Mouse (Mus musculus) neural tube, embryonic 12.5 days (tissue): ENCODE measurements around the gene Jmjd8. TPM values are rescaled to one million over a fixed set of nuclear protein-coding genes. Genes with fewer than 3 reads are reported as not detected.

Experiments
- ATAC-seq: fragments of 200-750 bp; cut with Nextera tagmentation; 2 replicates; pipeline ENCODE4 v1.8.0; 2017; ENCODE audit warnings: low read depth, mild to moderate bottlenecking, moderate TSS enrichment, moderate library complexity; ENCODE audit not compliant: low FRiP score
- H3K27ac ChIP-seq: fragments of 300-500 bp; sonication (generic); 2 replicates; pipeline ENCODE4 v1.5.1; 2016
- H3K27me3 ChIP-seq: fragments of 300-500 bp; sonication (generic); replicated peaks from 2 replicates; pipeline ENCODE4 v1.6.1; 2016; ENCODE audit warnings: mild to moderate bottlenecking
- H3K36me3 ChIP-seq: fragments of 300-500 bp; sonication (generic); 2 replicates; pipeline ENCODE4 v1.6.1; 2016; ENCODE audit warnings: mild to moderate bottlenecking
- H3K4me1 ChIP-seq: fragments of 300-500 bp; sonication (generic); 2 replicates; pipeline ENCODE4 v1.6.1; 2016
- H3K4me2 ChIP-seq: fragments of 300-500 bp; sonication (generic); replicated peaks from 2 replicates; pipeline ENCODE4 v1.6.1; 2016; ENCODE audit warnings: mild to moderate bottlenecking
- H3K4me3 ChIP-seq: fragments of 300-500 bp; sonication (generic); 2 replicates; pipeline ENCODE4 v1.5.1; 2016
- H3K9ac ChIP-seq: fragments of 300-500 bp; sonication (generic); 2 replicates; pipeline ENCODE4 v1.6.1; 2016; ENCODE audit warnings: mild to moderate bottlenecking
- H3K9me3 ChIP-seq: fragments of 300-500 bp; sonication (generic); 2 replicates; pipeline ENCODE4 v1.6.1; 2016; ENCODE audit warnings: mild to moderate bottlenecking
- WGBS: fragments of 180-500 bp; shearing (Covaris S2); methylation state at CpG from one replicate; pipeline ENCODE4 v1.1.7; 2016; 5-methylcytosine and 5-hydroxymethylcytosine counted together
- polyA plus RNA-seq: library from polyadenylated mRNA; unstranded; fragments of >200 nt; fragmentation: Nextera tagmentation; extraction: Ambion mirVana; gene quantifications from 2 replicates; pipeline ENCODE4 v1.2.1, GENCODE M21; 2016

Gene Jmjd8
- 67.7 and 72.6 TPM in 2 replicates for polyA plus RNA-seq

DNA sequence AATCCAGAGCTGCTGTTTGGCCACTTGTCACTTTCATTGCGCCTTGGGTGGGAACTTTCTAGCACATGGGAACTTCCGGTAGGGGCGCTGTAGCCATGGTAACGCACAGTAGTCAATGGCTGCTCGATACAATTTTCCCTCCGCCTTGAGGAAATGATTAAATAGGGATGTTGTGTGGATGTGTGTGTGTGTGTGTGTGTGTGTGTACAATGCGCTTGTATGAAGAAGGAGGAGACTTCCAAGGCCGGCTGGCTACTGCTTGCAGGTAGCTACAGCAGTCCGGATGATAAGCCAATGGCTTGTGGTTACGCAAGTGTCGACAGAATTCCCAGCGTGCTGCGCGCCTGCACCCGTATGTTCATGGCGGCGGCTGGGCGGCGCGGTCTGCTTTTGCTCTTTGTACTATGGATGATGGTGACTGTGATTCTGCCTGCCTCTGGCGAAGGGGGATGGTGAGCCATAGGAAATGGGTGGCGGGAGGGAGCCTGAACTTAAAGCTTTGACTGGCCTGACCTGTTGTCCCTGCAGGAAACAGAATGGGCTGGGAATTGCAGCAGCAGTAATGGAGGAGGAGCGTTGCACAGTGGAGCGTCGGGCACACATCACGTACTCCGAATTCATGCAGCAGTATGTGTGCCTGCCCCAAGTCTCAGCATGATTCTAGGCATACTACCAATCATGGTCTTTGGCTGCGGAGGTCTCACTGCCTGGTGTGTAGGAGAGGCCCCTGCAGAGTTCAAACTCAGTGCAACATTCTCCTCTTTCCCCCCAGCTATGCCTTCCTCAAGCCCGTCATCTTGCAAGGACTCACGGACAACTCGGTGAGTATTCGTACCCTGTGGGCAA is at the start of gene Jmjd8:
Gene Jmjd8, plus strand, starts transcription at position 156 of the 846 bp plus-strand sequence.
- no peaks in the 10 kb centered on the region for H3K27me3 ChIP-seq
- ATAC-seq, result peak; percentile 41
- 1% methylated on average over 32 of the region's 32 CpGs for WGBS
- no peaks in the 10 kb centered on the region for H3K9me3 ChIP-seq
- H3K27ac ChIP-seq, result peak within 1 kb of the TSS; percentile 65
- peak within 1 kb of the TSS; percentile 75 for H3K9ac ChIP-seq
- peak within 1 kb of the TSS; percentile 56 for H3K4me3 ChIP-seq
- H3K36me3 ChIP-seq, result peaks cover 46% of the 10 kb centered on the region
- peaks cover 80% of the 10 kb centered on the region for H3K4me1 ChIP-seq
- H3K4me2 ChIP-seq, result peak within 1 kb of the TSS; percentile 95

- H3K27me3 ChIP-seq, result no peaks in the 10 kb centered on the region
- 81% methylated on average over 6 of the region's 6 CpGs for WGBS
- peaks cover 20% of the 10 kb centered on the region for H3K4me1 ChIP-seq
- H3K9ac ChIP-seq, result no peak overlapping the region
- peaks cover 41% of the 10 kb centered on the region for H3K36me3 ChIP-seq
- no peak for ATAC-seq
- no peak overlapping the region for H3K4me3 ChIP-seq
- H3K27ac ChIP-seq, result no peak overlapping the region
- no peak overlapping the region for H3K4me2 ChIP-seq
- no peaks in the 10 kb centered on the region for H3K9me3 ChIP-seq
Observed at GRCm38 (mm10) chr17:25781339-25781738, 47.3 kb upstream of the Jmjd8 start.

DNA sequence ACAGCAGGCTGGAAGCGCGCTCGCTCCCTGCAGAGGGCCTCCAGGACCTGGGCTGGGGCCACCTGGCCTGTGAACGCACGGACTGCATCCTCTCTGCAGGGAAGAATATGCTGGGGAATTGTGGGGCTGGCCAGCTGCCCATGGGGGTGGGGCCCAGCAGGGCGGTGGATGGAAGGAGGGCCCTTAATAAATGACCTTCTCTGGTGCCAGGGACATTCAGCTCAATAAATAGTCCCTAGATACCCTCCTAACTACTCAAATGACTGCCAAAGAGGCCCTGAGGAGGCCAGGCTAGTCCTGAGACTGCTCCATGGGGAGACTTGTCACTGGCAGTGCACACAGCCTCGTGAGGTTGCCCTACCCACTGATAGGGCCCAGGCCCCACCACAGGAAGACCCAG is 45.6 kb upstream of the Jmjd8 start:
- ATAC-seq, result no peak
- H3K9me3 ChIP-seq, result no peaks in the 10 kb centered on the region
- H3K36me3 ChIP-seq, result peaks cover 49% of the 10 kb centered on the region
- no peaks in the 10 kb centered on the region for H3K27me3 ChIP-seq
- H3K27ac ChIP-seq, result no peak overlapping the region
- 82% methylated on average over 7 of the region's 7 CpGs for WGBS
- peaks cover 20% of the 10 kb centered on the region for H3K4me1 ChIP-seq
- H3K4me3 ChIP-seq, result no peak overlapping the region
- H3K4me2 ChIP-seq, result peak overlapping the region; percentile 78
- H3K9ac ChIP-seq, result no peak overlapping the region

- H3K9ac ChIP-seq, result peak overlapping the region; percentile 54
- 85% methylated on average over 15 of the region's 15 CpGs for WGBS
Observed at GRCm38 (mm10) chr17:25783861-25784574, 44.6 kb upstream of the Jmjd8 start.

DNA sequence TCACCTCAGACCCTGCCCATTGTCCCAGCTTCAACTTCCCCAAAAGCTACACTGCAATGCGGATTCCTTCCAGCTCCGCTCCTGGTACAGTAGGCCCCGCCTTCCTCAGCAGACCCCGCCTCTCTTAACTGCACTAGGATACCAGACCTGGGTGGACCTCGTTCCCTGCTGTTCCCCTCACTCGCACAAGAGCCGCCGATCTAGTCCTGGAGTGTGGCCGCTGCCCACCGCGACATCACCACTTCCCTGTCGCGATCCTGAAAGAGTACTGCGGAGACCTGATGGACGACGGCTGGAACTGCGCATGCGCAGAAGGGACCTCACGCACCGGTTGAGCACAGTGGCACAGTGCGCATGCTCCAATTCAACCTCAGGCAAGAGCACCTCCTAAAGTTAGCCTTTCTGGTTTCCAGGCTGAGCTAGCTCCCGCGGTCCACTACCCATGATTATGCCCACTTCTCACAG is 43.4 kb upstream of the Jmjd8 start, which contains the start of gene Haghl:
Gene Haghl, minus strand, starts transcription at position 393 of the 465 bp plus-strand sequence.
- WGBS, result under 1% methylated on average over 23 of the region's 23 CpGs
- peaks cover 61% of the 10 kb centered on the region for H3K36me3 ChIP-seq
- ATAC-seq, result peak; percentile 77
- no peaks in the 10 kb centered on the region for H3K27me3 ChIP-seq
- H3K4me3 ChIP-seq, result peak within 1 kb of the TSS; percentile 58
- H3K9me3 ChIP-seq, result no peaks in the 10 kb centered on the region
- peak within 1 kb of the TSS; percentile 78 for H3K4me2 ChIP-seq
- peak within 1 kb of the TSS; percentile 74 for H3K27ac ChIP-seq
- H3K4me1 ChIP-seq, result peaks cover 20% of the 10 kb centered on the region
- H3K9ac ChIP-seq, result peak within 1 kb of the TSS; percentile 54

More at GRCm38 (mm10) chr17:25783861-25784574, 44.6 kb upstream of the Jmjd8 start:
- Histone ChIP-seq H3K4me1 (peaks cover 20% of the 10 kb centered on the region), H3K27me3 (no peaks in the 10 kb centered on the region), H3K9me3 (no peaks in the 10 kb centered on the region), H3K4me3 (peak overlapping the region; percentile 58), H3K27ac (no peak overlapping the region), H3K4me2 (peak overlapping the region; percentile 78), H3K36me3 (peaks cover 56% of the 10 kb centered on the region)
- ATAC-seq, result no peak

- peak within 1 kb of the TSS; percentile 74; the same call in 1 of the 2 replicates for H3K27ac ChIP-seq
- no peaks in the 10 kb centered on the region for H3K9me3 ChIP-seq
- H3K4me1 ChIP-seq, result peaks cover 30% of the 10 kb centered on the region
- H3K4me3 ChIP-seq, result peak within 1 kb of the TSS; percentile 58
- no peak for ATAC-seq
- H3K27me3 ChIP-seq, result no peaks in the 10 kb centered on the region
- H3K9ac ChIP-seq, result peak within 1 kb of the TSS; percentile 54
- WGBS, result 88% methylated on average over 3 of the region's 3 CpGs
- H3K4me2 ChIP-seq, result peak within 1 kb of the TSS; percentile 78
- peaks cover 51% of the 10 kb centered on the region for H3K36me3 ChIP-seq
Observed at GRCm38 (mm10) chr17:25786280-25786679, 42.4 kb upstream of the Jmjd8 start, which contains the start of gene Ccdc78. TSS of gene Ccdc78 (plus strand) at chr17:25786580.

DNA sequence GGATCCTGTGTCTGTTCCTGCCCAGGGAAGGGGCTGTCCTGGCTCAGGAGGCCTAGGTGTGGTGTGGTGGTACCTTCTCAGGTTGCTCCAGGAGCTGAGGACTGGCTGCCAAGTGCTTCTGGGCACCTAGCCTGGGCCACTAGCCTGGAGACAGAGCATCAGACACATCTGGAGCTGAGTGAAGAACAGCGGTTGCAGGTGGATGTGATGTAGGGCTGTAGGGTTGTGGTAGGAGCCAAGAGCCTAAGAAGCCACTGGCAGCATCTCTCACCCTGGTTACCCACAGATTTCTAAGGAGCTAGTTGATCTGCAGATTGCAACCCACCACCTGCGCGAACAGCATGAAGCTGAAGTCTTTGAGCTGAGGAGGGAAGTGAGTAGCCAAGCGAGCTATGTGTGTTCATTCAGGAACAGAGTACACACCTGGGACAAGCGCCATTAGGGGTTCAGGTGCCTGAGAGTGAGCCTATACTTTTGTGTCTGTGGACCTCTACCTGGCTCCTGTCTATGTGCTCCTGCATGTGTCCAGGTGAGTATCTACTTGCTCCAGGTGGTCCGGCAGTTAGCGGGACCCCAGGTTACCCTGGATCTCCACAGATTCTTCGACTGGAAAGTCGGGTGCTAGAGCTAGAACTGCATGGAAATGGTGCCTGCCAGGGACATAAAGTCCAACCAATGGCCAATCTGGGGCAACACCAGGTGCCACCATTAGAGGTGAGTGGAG is 41.7 kb upstream of the Jmjd8 start:
- ATAC-seq, result no peak
- WGBS, result 90% methylated on average over 9 of the region's 9 CpGs

GRCm38 (mm10) chr17:25791320-25791842 is 37.3 kb upstream of the Jmjd8 start:
- peak overlapping the region; percentile 95 for H3K4me2 ChIP-seq
- WGBS, result 28% methylated on average over 19 of the region's 19 CpGs
- peaks cover 23% of the 10 kb centered on the region for H3K36me3 ChIP-seq
- peak overlapping the region; percentile 79 for H3K9ac ChIP-seq
- H3K9me3 ChIP-seq, result no peaks in the 10 kb centered on the region
- peak overlapping the region; percentile 72 for H3K4me3 ChIP-seq
- H3K4me1 ChIP-seq, result peaks cover 54% of the 10 kb centered on the region
- H3K27ac ChIP-seq, result peak overlapping the region; percentile 79; the same call in 1 of the 2 replicates
- no peaks in the 10 kb centered on the region for H3K27me3 ChIP-seq
- no peak for ATAC-seq

More for the DNA sequence above, 41.7 kb upstream of the Jmjd8 start:
- Histone ChIP-seq H3K36me3 (peaks cover 44% of the 10 kb centered on the region), H3K4me3 (no peak overlapping the region), H3K4me2 (no peak overlapping the region), H3K4me1 (peaks cover 34% of the 10 kb centered on the region), H3K27ac (no peak overlapping the region), H3K9ac (no peak overlapping the region), H3K27me3 (no peaks in the 10 kb centered on the region), H3K9me3 (no peaks in the 10 kb centered on the region)

GRCm38 (mm10) chr17:25791843-25792527 is 36.7 kb upstream of the Jmjd8 start:
- Histone ChIP-seq H3K27ac (peak overlapping the region; percentile 79), H3K4me3 (peak overlapping the region; percentile 72), H3K9me3 (no peaks in the 10 kb centered on the region), H3K27me3 (no peaks in the 10 kb centered on the region), H3K4me1 (peaks cover 56% of the 10 kb centered on the region), H3K9ac (peak overlapping the region; percentile 79), H3K4me2 (peak overlapping the region; percentile 95), H3K36me3 (peaks cover 23% of the 10 kb centered on the region)
- under 1% methylated on average over 45 of the region's 45 CpGs for WGBS
- ATAC-seq, result peak; percentile 32; the same call in 1 of the 2 replicates

DNA sequence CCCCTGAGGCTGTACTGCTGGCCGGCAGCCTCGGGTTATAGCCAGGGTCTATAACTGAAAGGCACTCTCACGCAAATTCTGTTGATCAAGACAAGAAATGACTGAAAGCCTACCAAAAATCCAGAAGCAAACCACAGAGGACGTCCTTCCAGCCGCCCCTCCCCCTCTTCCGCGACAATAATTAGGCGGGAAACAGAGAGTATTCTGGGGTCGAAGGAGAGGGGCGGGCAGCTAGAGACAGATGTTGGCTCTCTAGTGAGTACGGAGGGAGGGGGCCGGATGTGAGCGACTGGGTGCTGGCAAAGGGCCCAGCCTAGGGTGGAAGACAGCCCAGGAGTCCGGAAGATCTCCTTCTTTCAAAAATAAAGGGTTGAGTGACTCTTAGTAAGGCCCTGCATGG is 36.1 kb upstream of the Jmjd8 start, which contains the start of gene Fam173a:
Gene Fam173a, minus strand, starts transcription at position 287 of the 400 bp plus-strand sequence.
- Histone ChIP-seq H3K4me1 (peaks cover 62% of the 10 kb centered on the region), H3K27me3 (no peaks in the 10 kb centered on the region), H3K4me2 (peak within 1 kb of the TSS; percentile 95), H3K4me3 (peak within 1 kb of the TSS; percentile 72), H3K27ac (peak within 1 kb of the TSS; percentile 79), H3K36me3 (peaks cover 19% of the 10 kb centered on the region), H3K9me3 (no peaks in the 10 kb centered on the region), H3K9ac (peak within 1 kb of the TSS; percentile 79)
- peak; percentile 26 for ATAC-seq
- 0% methylated on average over 14 of the region's 14 CpGs for WGBS

GRCm38 (mm10) chr17:25794197-25794596 is 34.5 kb upstream of the Jmjd8 start:
- H3K4me2 ChIP-seq, result peak overlapping the region; percentile 95
- H3K27me3 ChIP-seq, result no peaks in the 10 kb centered on the region
- peaks cover 7% of the 10 kb centered on the region for H3K36me3 ChIP-seq
- H3K9ac ChIP-seq, result peak overlapping the region; percentile 72; the same call in 1 of the 2 replicates
- no peaks in the 10 kb centered on the region for H3K9me3 ChIP-seq
- H3K4me3 ChIP-seq, result no peak overlapping the region
- WGBS, result 21% methylated on average over 13 of the region's 13 CpGs
- ATAC-seq, result no peak
- peaks cover 62% of the 10 kb centered on the region for H3K4me1 ChIP-seq
- peak overlapping the region; percentile 33; the same call in 1 of the 2 replicates for H3K27ac ChIP-seq
